Mouse (Mus musculus) ES-Bruce4 (cell line): ENCODE measurements at regions not wholly inside any gene's neighbourhood (a gene's known extent, or its start where the extent isn't known, plus 50 kb on each side); places are given as distances from the start of the nearest gene placed in this dataset.

Experiments used
- H3K27ac ChIP-seq: 2 replicates; pipeline ENCODE4 v1.5.1; 2012; ENCODE audit warnings: low read length, inconsistent platforms; ENCODE audit not compliant: insufficient read depth
- H3K27me3 ChIP-seq: 2 replicates; pipeline ENCODE4 v1.6.1; 2012; ENCODE audit warnings: mild to moderate bottlenecking, low read length, inconsistent platforms; ENCODE audit not compliant: control insufficient read depth, poor library complexity, insufficient read depth, severe bottlenecking
- H3K36me3 ChIP-seq: 2 replicates; pipeline ENCODE4 v1.6.1; 2012; ENCODE audit warnings: inconsistent platforms, mild to moderate bottlenecking, low read length, moderate library complexity; ENCODE audit not compliant: control insufficient read depth, poor library complexity, insufficient read depth, severe bottlenecking
- H3K4me1 ChIP-seq: one replicate; pipeline ENCODE4 v1.8.1; 2011; ENCODE audit warnings: low read length; ENCODE audit not compliant: control insufficient read depth, insufficient read depth
- H3K4me3 ChIP-seq: 2 replicates; pipeline ENCODE4 v1.5.1; 2011; ENCODE audit warnings: low read depth, mild to moderate bottlenecking, low read length
- H3K9ac ChIP-seq: 2 replicates; pipeline ENCODE4 v1.6.1; 2012; ENCODE audit warnings: low read depth, mild to moderate bottlenecking, inconsistent platforms; ENCODE audit not compliant: poor library complexity, severe bottlenecking
- H3K9me3 ChIP-seq: replicated peaks from 2 replicates; pipeline ENCODE4 v1.6.1; 2012; ENCODE audit warnings: mild to moderate bottlenecking, low read length, inconsistent platforms; ENCODE audit not compliant: control insufficient read depth, poor library complexity, insufficient read depth, severe bottlenecking
- CTCF ChIP-seq: IDR thresholded peaks from one replicate; pipeline ENCODE4 v1.8.1; 2011; ENCODE audit warnings: low read depth, low read length
- EP300 ChIP-seq: IDR thresholded peaks from 2 replicates; pipeline ENCODE4 v1.6.1; 2011; ENCODE audit warnings: low read depth, low read length; ENCODE audit not compliant: insufficient read depth
- POLR2A ChIP-seq: IDR thresholded peaks from one replicate; pipeline ENCODE4 v1.8.1; 2011; ENCODE audit warnings: low read length; ENCODE audit not compliant: insufficient read depth

DNA sequence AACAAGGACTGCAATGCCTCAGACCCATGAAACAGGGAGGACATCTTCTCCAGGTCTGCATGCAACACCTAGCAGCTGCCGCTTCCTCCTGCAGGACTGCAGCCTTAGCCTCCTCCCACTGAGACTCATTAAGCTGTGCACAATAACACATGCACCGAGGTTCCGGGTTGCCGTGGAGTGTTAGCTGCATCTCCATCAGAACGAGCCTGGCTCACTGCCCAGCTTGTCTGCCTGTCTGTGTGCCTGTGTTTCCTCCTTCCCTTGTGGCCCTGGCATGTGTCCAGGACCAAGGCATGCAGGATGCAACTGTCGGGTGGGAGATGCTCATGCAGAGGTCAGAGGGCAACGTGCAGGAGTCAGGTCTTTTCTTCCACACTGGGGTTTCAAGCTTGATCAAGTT, 131.4 kb upstream of the Zfp618 start:
- TF ChIP-seq POLR2A, result no peak
- TF ChIP-seq EP300, result no peak
- no peak for TF ChIP-seq CTCF
- no peak overlapping the region for H3K4me3 ChIP-seq
- H3K27me3 ChIP-seq, result peaks cover 1% of the 10 kb centered on the region; the same call in 1 of the 2 replicates

DNA sequence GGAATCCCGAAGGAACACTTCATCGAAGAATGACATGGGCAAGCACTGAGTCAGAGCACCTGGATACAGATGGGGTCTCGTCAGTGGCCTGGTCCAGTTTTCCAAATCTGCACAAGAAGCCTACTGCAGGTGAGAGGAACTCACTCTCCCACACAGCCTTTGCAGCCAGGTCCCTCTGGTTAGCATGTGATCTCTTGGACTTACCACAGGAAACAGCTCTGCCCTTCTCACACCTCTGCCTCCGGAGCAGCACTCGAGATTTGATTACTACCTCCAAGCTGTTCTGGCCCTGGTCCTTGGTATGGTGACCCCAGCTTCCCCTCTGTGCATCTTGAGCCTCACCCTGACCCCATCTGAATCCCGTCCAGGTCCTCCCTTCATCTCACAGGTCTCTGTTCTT, 128.5 kb upstream of the Zfp618 start:
- no peak for TF ChIP-seq EP300
- no peak for TF ChIP-seq CTCF
- TF ChIP-seq POLR2A, result no peak
- no peak overlapping the region for H3K27ac ChIP-seq
- H3K4me1 ChIP-seq, result no peaks in the 10 kb centered on the region
- no peak overlapping the region for H3K4me3 ChIP-seq
- H3K27me3 ChIP-seq, result no peaks in the 10 kb centered on the region; the same call in 1 of the 2 replicates
- H3K9ac ChIP-seq, result no peak overlapping the region
- H3K9me3 ChIP-seq, result no peaks in the 10 kb centered on the region
- H3K36me3 ChIP-seq, result no peaks in the 10 kb centered on the region

More for the DNA sequence above, 131.4 kb upstream of the Zfp618 start:
- Histone ChIP-seq H3K4me1 (no peaks in the 10 kb centered on the region), H3K36me3 (no peaks in the 10 kb centered on the region), H3K27ac (no peak overlapping the region), H3K9me3 (no peaks in the 10 kb centered on the region), H3K9ac (no peak overlapping the region)

DNA sequence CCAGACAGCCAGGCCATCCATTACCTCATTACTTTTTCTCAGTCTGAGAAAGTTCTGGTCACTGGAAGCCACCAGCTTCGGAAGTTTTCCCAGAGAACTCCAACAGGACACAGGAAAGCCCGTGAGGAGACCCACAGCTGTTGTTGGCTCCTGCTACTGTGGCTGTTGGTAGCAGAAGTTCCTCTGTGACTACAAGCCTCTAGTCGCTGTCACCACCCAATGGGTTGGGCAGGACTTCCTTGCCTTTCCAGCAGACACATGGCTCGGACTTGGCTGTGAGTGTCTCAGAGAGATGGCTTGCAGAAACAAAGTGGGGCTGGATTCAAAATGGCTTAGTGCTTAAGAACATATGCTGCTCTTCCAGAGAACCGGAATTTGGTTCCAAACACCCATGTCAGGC, 114.8 kb upstream of the Zfp618 start:
- no peaks in the 10 kb centered on the region for H3K36me3 ChIP-seq
- TF ChIP-seq CTCF, result no peak
- no peak for TF ChIP-seq POLR2A
- no peak for TF ChIP-seq EP300
- H3K9ac ChIP-seq, result no peak overlapping the region
- peaks cover 2% of the 10 kb centered on the region for H3K4me1 ChIP-seq
- no peaks in the 10 kb centered on the region for H3K9me3 ChIP-seq
- H3K27ac ChIP-seq, result no peak overlapping the region
- no peak overlapping the region for H3K4me3 ChIP-seq
- no peaks in the 10 kb centered on the region for H3K27me3 ChIP-seq

DNA sequence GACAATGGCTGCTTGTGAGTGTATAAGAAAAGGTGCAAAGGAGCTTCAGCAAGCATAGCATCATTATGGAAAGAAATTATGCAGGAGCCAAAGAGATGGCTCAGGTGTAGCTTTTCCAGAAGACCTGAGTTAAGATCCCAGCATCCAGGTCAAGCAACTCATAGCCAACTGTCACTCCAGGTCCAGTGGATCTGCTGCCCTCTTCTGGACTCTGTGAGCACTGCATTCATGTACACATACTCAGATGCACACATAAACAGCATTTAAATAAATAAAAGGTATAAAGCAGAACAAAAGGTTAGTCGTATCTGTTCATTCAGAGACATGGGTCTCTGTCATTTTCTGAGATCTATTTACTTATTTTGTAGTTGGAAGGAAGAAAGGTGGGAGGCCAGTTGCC, 112.0 kb upstream of the Zfp618 start:
- no peaks in the 10 kb centered on the region for H3K36me3 ChIP-seq
- H3K9ac ChIP-seq, result no peak overlapping the region
- H3K27ac ChIP-seq, result no peak overlapping the region
- H3K27me3 ChIP-seq, result no peaks in the 10 kb centered on the region
- H3K4me1 ChIP-seq, result no peaks in the 10 kb centered on the region
- TF ChIP-seq CTCF (peak; percentile 30), EP300 (no peak)
- H3K9me3 ChIP-seq, result no peaks in the 10 kb centered on the region
- H3K4me3 ChIP-seq, result no peak overlapping the region

GRCm38 (mm10) chr4:62856406-62856805, 109.0 kb upstream of the Zfp618 start:
- Histone ChIP-seq H3K4me3 (no peak overlapping the region), H3K9me3 (no peaks in the 10 kb centered on the region), H3K9ac (no peak overlapping the region), H3K4me1 (no peaks in the 10 kb centered on the region), H3K36me3 (no peaks in the 10 kb centered on the region), H3K27ac (no peak overlapping the region), H3K27me3 (no peaks in the 10 kb centered on the region)
- TF ChIP-seq CTCF (no peak), POLR2A (no peak), EP300 (no peak)

- no peaks in the 10 kb centered on the region for H3K36me3 ChIP-seq
- no peak overlapping the region for H3K4me3 ChIP-seq
- no peaks in the 10 kb centered on the region for H3K4me1 ChIP-seq
- peaks cover 8% of the 10 kb centered on the region for H3K9me3 ChIP-seq
- TF ChIP-seq POLR2A, result no peak
- no peak for TF ChIP-seq EP300
- no peak for TF ChIP-seq CTCF
- no peak overlapping the region for H3K27ac ChIP-seq
- no peaks in the 10 kb centered on the region for H3K27me3 ChIP-seq
- no peak overlapping the region for H3K9ac ChIP-seq
Measured at GRCm38 (mm10) chr4:62862756-62863155, 102.6 kb upstream of the Zfp618 start.
